Mouse (Mus musculus) adrenal gland, adult 2 months (tissue): ENCODE measurements around the gene Panx2. TPM values are rescaled to one million over a fixed set of nuclear protein-coding genes. Genes with fewer than 3 reads are reported as not detected.
A peak's percentile ranks its signal among the peaks of the same experiment; 100 is the strongest.

ENCODE experiments used
- DNase-seq: peaks from one replicate; pipeline ENCODE4 v3.0.0; 2021
- polyA plus RNA-seq: library from polyadenylated mRNA; depleted of rRNA; stranded (reverse); fragments of >200 nt; gene quantifications from 2 replicates; pipeline ENCODE4 v1.2.3, GENCODE M21; 2012
- total RNA-seq, 2 experiments: library from RNA; stranded (reverse); gene quantifications; 2 replicates each; pipeline ENCODE4 v1.2.3; 2021

The Panx2 gene
- total and polyA plus RNA-seq, 3 experiments = 0.61 to 1.3 (median 1.1) TPM

DNA sequence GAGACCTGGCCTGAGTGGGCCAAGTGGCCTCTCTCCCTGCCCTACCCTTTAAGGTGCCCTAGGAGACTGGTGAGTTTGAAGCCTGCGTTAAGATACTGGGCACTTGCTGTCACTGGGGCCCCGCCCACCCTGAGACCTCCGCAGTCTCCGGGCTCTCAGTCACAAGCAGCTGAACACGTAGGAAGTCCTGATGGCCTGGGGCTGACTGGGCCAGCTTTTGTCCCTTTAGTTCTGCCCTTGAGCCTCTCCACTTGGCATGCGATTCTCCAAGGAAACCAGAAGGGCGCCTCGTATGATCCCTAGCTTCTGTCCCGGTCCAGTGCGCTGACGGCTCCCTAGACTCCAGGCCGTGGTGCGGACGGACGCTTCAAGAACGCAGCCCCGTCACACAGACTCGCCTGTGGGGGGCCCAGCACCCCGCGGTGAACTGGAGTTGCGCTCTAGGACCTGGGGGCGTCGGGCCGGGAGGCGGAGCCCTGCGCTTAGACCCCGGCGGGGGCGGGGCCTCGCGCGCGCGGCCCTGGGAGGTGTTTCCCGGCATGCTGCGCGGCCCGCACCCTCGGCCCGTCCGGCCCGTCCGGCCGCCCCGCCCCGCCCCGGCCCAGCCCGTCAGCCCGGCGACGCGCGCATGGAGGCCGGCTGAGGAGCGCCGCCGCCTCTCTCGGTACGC, 16.1 kb downstream of the Panx2 start:
- peak; percentile 96 for DNase-seq

DNA sequence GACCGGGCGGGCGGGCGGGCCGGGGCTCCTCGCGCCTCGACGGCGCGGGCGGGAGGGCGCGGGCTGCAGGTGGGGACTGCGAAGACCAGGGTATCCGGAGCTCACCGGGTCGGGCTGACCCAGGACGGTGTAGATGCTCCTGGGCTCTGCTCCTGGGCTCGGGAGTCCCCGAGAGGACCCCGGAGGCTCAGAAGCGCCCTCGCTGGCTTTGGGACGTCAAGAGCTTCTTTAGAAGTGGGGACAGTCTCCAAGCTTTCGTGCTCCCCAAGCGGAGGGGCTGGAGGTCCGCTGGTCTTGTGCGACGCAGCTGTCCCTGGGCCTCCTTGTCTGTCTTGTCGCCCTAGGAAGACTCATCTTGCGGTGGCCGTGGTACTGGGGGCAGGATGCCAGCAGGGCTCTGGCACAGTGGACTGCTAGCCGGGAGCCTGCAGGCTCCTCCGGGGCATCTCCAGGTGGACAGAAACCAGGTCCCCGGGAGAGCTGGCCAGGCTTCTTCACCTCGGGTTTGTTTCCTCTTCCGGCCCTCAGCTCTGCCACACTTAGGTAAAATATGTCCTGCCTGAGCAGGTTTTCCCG, 16.7 kb downstream of the Panx2 start:
- peak; percentile 84 for DNase-seq

DNA sequence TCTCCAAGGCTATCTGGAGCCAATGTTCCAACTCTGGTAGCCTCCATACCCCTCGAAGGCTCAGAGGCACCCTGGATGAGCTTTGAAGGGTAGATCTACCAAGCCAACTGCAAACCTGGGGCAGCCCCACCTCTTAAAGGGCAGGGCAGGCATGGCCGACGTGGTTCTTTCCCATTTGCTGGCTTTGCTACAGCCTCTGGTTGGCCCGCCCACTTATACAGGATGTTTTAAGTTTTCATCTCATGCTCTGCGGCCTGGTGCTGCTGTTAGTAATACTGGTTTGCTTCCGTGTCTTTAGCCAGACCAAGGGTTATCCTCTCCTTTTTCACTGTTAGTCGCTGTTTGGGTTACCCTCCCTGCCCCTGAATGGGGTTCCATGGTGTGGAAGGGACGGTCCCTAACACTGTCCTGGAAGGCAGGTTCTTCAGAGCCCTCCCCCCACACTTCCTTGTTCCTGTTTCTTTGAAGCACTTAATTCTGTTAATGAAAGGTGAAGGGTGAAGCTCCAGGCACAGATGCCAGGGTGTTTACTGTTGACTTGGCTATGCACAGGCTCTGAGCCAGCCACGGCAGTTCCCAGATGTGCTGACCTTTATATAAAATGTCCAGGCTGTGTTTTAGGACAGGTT, 18.8 kb downstream of the Panx2 start:
- peak; percentile 57 for DNase-seq

DNA sequence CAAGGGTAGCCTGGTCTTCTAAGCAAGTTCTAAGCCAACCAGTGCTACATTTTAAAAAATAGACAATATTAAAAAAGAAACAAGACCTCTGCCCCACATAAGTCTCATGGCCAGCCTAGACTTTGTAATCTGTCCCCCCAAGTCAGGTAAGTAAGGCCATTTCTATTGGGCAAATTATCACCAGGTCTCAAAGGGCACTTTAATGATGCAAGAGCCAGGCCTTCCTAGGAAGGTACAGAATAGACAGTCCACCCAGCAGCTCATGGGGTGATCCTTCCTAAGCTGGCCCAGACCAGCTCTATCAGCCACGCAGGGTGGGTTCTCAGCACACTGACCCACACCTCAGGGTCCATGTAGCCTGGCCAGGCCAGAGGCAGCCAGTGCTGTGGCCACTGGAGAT, 24.4 kb downstream of the Panx2 start:
- DNase-seq = no peak

DNA sequence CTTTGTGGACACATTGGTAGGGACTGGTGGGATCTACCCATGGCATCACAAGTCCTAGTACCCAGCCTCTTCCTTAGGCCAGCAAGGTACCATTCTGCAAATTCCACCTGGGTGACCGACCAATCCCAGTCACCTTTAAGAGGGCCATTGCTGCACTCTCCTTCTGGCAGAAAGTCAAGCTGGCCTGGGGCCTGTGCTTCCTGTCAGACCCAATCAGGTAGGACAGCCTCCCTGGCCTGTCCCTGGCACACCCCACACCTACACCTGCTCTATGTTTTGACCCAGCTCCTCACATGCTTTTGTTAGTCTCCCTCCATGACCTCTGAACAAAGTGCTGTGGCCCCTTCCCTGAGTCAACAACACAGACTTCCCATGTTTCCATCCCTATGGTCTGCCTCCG, 25.3 kb downstream of the Panx2 start:
- no peak for DNase-seq

DNA sequence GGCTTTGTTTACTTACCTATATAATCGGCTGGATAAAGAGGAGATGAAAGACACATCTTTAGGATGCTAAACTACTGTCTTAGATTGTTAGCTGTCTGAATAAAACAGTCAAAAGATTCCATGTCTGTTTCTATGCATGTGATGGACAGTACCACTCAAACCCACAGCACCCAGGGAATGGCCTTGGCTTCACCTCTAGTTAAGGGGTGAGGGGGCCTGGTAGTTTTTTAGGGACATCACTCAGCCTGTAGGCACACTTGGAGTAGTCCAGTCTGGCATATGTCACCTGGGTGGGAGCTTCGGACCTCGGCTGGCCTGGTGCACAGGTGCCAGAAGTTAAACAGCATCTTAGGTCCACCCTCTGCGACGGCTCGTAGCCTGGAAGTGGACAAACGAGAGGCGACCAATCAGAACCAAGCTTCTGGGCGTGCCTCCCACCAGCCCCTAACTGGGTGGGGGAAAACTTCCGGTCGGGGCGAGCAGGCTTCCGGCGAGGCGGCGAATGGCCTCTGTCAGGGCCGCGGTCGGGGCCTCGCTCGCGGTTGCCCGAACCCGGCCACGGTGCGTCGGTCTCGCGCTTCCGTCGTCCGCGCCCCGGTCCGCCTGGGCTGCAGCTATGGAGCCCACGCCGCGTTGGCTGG, 29.2 kb downstream of the Panx2 start, which contains the start of gene Selenoo:
Gene Selenoo, plus strand, starts transcription at position 478 of the 641 bp plus-strand sequence.
- peak; percentile 96 for DNase-seq

DNA sequence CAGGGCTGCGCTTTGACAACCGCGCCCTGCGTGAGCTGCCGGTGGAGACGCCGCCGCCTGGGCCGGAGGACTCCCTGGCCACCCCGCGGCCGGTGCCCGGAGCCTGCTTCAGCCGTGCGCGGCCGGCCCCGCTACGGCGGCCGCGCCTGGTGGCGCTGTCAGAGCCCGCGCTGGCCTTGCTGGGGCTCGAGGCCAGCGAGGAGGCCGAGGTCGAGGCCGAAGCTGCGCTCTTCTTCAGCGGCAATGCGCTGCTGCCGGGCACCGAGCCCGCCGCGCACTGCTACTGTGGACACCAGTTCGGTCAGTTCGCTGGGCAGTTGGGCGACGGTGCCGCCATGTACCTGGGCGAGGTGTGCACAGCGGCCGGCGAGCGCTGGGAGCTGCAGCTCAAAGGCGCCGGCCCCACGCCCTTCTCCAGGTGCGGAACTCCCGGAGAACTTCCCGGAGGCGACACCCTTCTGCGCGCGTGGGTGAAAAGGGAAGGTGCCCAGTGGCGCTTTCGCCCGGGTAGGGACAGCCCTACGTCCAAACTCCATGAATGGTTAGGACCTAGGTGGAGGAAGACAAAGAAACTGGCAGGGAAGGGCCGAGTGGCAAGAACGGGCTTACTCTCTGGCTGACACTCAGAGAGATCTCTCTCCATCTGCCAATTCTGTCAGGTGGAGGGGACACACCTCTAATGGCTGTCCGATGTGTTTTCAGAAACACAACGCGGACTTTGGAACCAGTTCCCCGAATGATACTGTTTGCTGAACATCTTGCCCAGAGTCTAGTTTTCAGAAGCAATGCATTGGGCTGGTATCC, 29.9 kb downstream of the Panx2 start:
- no peak for DNase-seq

DNA sequence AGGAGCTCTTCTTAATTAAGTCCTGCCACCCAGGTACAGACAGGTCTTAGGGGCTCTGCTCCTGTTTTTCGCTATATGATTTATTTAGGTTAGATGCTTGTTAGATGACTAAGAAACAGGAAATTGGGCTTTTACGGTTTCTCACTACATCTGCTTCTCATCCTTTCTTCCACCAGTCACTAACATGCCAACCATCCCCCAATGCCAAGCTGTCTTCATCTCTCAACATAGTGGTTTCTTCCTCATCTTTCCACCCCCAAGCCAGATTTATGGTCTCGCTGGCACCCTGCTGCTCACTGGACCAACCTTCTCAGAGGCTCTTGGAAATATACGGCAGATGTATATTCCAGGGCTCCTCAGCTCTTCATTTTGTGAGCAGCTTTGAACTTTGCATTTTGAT, 31.1 kb downstream of the Panx2 start:
- no peak for DNase-seq

DNA sequence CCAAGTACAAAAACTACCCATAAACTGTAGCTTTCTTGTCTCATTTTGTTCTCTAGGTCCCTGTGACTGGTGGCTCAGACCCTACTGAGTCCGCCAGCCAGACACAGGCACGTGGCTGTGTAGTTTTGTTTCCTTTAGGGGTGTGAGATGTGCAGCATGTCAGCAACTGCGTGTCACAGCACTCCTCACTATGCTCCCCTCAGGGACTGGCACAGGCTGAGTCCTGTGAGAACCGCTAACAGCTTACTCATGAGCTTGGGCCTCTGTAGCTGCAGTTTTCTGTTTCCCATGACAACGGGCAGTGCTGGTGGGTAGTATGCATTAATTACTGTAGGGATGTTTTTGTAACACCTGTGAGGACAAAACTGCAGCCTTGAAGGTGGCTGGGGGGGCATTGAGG, 32.6 kb downstream of the Panx2 start:
- no peak for DNase-seq

DNA sequence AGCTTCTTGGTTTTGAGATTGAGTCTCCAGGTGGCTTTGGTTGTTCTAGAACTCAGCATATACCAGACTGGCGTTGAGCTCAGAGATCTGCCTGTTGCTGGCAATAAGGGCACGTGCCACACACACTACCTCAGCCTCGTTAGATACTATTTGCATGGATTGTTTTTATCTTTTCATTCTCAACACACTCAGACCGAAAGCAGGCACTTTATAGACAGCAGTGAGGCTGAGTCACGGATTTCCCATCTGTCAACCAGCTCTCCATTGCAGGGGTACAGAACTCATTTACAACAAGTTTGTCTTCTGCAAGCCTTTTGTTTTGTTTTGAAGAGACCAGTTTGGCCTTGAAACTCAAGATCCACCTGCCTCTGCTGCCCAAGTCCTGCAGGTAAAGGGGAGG, 37.9 kb downstream of the Panx2 start:
- no peak for DNase-seq

DNA sequence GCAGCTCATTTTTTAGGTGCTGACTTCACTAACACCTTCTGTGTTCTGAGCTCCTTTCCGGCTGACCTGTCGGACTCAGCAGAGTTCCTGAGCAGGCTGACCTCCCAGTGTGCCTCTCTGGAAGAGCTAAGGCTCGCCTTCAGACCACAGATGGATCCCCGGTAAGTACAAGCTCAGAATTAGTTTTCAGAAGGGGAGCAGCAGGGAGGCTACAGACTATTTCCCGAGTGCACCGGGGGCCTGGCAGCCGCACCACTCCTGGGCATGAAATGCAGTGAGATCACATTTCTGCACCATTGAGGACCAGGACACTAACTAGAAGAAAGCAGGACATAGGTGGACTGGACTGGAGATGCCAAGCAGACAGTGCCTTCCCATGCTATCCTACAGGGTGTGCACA, 39.1 kb downstream of the Panx2 start:
- DNase-seq = peak; percentile 3

DNA sequence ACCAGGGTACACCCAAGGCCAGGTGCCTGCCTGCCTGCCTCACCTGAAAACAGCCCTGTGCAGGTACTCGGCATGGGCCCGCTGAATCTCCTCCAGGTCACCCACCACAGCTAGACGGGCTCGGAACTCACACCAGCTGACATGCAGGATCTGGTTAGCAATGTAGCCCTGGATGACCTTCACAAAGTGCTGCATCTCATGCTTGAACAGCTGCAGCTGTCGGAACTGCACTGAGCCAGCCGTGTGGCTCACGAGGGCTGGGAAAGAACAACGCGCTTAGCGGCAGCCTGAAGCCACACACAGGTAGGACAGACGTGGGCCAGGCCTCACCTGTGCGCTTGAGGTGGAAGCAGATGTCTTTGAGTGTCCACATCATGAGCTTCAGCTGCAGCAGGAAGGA, 41.3 kb downstream of the Panx2 start:
- no peak for DNase-seq

DNA sequence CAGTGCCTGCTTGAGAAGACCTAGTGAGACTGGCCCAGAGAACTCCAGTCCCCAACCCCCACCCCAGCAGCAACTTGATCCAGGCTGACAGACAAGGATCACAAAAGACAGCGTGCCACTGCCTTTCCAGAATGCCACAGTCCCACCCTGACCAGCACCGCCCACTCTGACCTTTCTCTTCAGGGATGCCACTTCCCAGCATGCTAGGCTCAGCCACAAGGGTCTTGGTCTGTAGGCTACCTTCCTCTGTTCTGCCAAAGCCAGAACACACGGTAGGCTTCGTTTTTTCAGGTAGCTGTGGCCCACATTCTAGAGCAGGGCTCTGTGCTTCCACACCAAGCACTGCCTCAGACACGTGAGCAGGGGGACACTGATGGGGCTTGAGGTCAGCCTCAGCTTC, 43.1 kb downstream of the Panx2 start:
- no peak for DNase-seq

DNA sequence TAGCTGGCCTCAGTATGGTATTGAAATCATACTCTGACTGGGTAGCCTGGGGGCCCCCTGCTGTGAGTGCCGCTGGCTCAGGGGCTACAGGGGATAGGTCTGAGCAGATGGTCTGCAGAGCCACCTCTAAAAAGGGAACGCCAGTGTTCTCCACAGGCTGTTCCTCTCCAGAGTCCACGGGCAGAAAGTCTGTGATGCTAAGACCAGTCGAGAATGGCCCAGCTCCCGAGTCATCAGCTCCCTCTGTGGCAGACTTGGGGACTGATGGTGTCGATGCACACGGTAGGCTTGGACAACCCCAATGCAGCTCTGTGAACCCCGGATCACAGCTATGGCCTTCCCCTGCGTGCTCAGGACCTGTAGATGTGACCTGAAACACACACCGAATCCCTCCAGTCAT, 44.4 kb downstream of the Panx2 start:
- no peak for DNase-seq

DNA sequence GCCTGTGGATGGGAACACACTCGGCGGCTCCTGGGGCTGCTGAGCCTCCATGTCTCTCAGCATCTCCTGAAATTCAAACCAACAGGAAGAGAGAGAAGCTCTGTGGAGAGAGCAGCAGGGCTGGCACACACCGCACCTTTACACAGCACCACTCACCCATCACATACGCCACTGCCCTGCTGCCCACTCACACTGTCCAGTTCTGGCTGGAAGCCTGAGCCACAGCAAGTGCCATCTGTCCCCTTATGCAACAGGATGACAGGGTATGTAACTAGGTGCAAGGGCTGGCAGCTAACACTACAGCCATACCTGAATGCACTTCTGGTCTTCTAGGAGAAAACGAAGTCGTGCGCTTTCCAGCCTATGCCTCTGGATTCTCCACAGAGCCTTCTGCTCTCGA, 44.9 kb downstream of the Panx2 start:
- DNase-seq = no peak

DNA sequence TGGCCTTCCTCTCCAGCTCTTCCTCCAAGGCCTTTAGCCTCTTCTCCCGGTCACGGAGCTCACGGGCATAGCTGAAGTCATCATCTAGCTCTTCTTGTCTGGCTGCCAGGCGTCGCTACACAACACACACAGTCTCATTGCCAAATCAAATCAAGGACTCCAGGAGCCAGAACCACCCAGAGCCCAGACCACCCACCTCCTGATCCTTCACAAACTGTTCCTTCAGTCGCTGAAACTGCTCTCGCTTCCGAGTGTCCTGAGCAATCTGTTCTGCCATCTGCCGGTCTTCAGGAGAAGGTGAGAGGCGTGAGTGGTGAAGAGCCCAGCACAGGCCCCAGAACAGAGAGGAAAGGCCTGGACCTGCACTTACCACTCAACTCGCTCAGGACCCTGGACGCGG, 46.5 kb downstream of the Panx2 start:
- no peak for DNase-seq

DNA sequence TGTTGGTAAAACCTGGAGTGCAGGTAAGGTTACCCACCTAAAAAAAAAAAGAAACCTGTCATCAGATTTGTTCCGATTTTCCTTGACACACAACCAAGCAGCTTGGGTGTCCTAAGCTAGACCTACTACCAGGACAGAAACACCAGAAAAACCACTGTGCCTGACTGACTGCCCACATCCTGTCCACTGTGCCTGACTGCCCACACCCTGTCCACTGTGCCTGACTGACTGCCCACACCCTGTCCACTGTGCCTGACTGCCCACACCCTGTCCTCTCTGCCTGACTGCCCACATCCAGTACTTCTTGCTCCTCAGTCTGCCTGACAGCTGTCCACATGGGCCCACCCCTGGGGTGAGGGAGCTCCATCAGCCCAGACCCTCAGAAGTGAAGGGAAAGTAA, 47.4 kb downstream of the Panx2 start:
- no peak for DNase-seq

DNA sequence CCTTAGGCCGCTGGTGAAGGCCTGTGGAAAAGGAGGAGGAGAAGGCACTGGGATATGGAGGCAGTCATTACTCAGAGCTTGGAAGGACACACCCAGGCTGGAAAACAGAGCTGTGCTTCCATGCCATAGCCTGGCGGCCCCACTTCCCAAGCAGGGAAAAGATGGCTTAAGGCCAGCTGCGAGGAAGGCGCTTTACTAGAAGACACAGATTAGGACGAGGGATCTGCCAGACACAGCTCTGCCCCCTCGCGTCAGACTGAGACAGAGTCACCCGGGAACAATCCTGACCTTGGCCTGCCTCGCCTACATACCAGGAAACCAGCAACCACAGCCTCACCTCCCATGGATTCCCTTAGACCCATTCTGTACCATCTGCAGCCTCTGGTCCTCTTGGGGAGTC, 50.6 kb downstream of the Panx2 start:
- DNase-seq = peak; percentile 80

DNA sequence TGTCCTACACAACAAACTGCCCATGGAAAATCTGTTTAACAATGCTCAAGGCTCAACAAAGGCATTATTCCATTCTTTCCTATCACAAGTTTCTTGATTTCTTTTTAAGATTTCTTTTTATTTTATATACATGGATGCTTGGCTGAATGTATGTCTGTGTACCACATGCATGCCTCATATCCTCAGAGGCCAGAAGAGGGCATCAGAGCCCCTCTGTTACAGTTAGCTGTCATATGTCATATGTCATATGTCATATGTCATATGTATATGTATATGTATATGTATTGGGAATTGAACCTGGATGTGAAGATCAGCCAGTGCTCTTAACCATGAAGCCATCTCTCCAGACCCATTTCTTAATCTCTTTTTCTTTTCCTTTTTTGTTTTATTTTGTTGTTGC, 58.5 kb downstream of the Panx2 start:
- no peak for DNase-seq

DNA sequence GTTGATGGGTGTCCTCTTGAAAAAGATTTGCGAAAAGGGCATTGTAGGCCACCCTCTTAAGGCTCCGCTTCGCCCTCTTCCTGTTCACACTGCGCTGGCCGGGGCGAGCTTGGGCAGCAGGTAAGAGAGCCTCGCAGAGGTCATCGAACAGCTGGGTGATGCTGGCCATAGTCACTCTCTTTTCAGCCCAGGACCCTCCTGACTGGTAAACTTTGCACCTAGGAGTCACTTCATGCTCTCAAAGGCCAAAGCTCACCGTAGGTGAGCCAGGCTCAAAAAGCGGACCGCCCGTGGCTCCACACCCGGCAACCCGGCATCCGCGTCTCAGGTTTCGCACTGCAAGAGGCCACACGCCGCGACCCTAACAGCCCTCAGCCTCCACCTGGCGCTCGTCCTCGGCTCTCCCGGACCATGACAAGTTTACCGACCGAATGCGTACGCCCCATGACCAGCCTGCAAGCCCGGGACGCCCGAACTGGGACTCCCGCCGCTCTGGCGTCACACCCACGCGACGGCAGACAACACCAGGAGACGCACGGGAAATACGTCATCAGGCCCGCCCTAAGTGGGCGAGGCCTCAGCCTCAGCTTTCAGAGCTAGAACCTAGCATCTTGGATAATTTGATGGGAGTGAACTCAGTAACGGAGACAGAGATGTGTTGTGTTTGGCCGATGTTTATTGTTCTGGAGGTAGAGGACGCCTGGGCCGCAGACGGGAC, 63.3 kb downstream of the Panx2 start, which contains the start of gene Tubgcp6:
Gene Tubgcp6, minus strand, starts transcription at position 464 of the 718 bp plus-strand sequence.
- DNase-seq = peak; percentile 96
